Mouse (Mus musculus): ENCODE results near the gene Vamp9. TPM values are rescaled to one million over a fixed set of nuclear protein-coding genes. Genes with fewer than 3 reads are reported as not detected.

Vamp9 gene
- polyA plus RNA-seq, 1 experiment from 2014 or later = 0.40 TPM

DNA sequence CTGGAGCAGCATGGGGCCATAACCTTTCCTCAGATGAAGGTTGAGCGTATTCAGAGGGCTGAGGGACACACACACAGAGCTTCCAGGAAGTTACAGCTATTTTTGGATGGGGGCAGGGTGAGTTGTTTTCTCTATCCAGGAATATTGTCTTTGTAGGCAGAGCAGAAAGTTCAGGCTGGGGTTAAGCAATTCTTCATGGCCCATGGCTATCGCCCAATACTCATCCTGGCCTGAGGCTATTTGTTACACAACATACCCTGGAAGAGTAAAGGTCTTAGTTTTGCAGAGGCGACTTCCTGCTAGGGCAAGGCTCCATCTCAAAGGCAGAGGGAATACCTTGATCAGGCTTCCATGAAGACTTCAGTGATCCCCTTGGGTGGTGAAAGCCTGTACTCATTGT, 88.1 kb downstream of the Vamp9 start:
- WGBS = 62% methylated on average over 3 of the region's 3 CpGs
- Histone ChIP-seq H3K9ac (ENCODE audit: low read length) (no peak overlapping the region), H3K4me2 (ENCODE audit: low read depth, low read length) (no peak overlapping the region), H3K9me3 (ENCODE audit: control insufficient read depth, low read length) (peaks cover 2% of the 10 kb centered on the region), H3K27me3 (ENCODE audit: control insufficient read depth, insufficient read depth, low read depth, low read length) (no peaks in the 10 kb centered on the region), H3K4me1 (replicated peaks; ENCODE audit: control insufficient read depth, insufficient read depth, low read length) (no peaks in the 10 kb centered on the region), H3K36me3 (ENCODE audit: control insufficient read depth, insufficient read depth, low read length) (no peaks in the 10 kb centered on the region), H3K27ac (ENCODE audit: low read length) (no peak overlapping the region), H3K4me3 (ENCODE audit: low read length) (no peak overlapping the region)
- ATAC-seq (ENCODE audit: low read depth) = no peak

DNA sequence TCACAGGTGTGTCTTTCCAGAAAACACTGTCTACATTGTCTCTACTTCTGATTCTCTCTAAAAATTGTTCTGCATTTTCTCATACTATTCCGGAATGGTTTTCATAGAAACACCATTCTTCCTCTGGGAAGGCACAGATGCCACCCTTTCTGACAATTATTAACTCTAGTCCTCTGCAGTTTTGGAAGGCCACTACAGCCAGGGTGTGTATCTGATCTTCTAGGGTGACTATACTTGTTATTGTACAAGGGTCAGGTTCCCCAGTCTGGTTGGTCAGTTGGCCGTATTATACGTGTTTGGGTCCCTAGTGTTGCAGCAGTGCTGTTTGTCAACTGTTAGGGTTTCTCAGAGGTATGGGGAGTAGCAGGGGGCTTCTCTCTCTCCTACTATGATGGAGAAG, 88.6 kb downstream of the Vamp9 start:
- no peaks in the 10 kb centered on the region for H3K4me1 ChIP-seq (replicated peaks; ENCODE audit: control insufficient read depth, insufficient read depth, low read length)
- 93% methylated on average over 3 of the region's 3 CpGs for WGBS
- H3K4me2 ChIP-seq (ENCODE audit: low read depth, low read length) = no peak overlapping the region
- no peak overlapping the region for H3K4me3 ChIP-seq (ENCODE audit: low read length)
- peaks cover 2% of the 10 kb centered on the region for H3K9me3 ChIP-seq (ENCODE audit: control insufficient read depth, low read length)
- H3K27me3 ChIP-seq (ENCODE audit: control insufficient read depth, insufficient read depth, low read depth, low read length) = no peaks in the 10 kb centered on the region
- no peak overlapping the region for H3K9ac ChIP-seq (ENCODE audit: low read length)
- no peak overlapping the region for H3K27ac ChIP-seq (ENCODE audit: low read length)
- no peak for ATAC-seq (ENCODE audit: low read depth)
- no peaks in the 10 kb centered on the region for H3K36me3 ChIP-seq (ENCODE audit: control insufficient read depth, insufficient read depth, low read length)

DNA sequence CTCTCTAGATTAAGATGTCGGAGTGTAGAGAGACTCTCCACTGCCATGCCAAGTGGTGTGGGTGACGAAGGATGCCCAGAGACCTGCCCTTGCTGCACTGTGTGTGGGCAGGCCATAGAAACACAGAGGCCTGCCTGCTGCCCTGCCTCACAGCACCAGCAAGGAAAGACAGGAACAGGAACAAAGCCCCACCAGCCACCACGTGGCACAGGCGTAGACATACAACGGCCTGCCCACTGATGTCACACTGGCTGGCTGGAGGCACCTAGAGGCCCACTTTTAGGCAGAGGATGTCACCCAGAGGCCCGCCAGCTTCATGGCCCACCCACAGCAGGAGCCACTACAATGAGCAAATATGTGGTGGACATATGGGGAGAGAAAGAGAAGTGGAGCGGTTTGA, 94.0 kb downstream of the Vamp9 start:
- 63% methylated on average over 7 of the region's 7 CpGs for WGBS
- Histone ChIP-seq H3K9me3 (ENCODE audit: control insufficient read depth, low read length) (peaks cover 2% of the 10 kb centered on the region), H3K4me2 (ENCODE audit: low read depth, low read length) (no peak overlapping the region), H3K36me3 (ENCODE audit: control insufficient read depth, insufficient read depth, low read length) (no peaks in the 10 kb centered on the region), H3K4me3 (ENCODE audit: low read length) (no peak overlapping the region), H3K9ac (ENCODE audit: low read length) (no peak overlapping the region; the same call in 1 of the 2 replicates), H3K27me3 (ENCODE audit: control insufficient read depth, insufficient read depth, low read depth, low read length) (no peaks in the 10 kb centered on the region), H3K4me1 (replicated peaks; ENCODE audit: control insufficient read depth, insufficient read depth, low read length) (no peaks in the 10 kb centered on the region), H3K27ac (ENCODE audit: low read length) (no peak overlapping the region)
- ATAC-seq (ENCODE audit: low read depth) = no peak

DNA sequence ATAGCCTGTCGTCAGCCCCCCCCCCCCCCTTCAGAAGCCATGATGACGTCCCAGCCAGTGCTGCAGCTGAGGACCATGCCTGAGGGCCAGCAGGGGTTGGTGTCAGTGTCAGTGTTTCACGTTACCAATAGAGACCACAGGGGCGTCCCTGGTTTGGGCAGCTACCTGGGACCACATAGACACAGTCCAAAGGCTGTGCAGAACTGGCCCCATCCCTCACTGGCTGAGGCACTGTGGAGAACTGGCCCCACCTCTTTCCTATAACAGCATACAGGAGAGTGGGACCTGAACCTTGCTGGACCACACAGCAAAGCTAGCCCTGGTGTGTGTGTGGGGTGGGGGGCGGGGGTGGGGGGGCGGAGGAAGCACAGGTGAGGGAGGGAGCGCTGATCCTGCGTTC, 94.4 kb downstream of the Vamp9 start:
- 40% methylated on average over 8 of the region's 8 CpGs for WGBS
- H3K4me2 ChIP-seq (ENCODE audit: low read depth, low read length) = no peak overlapping the region
- H3K9me3 ChIP-seq (ENCODE audit: control insufficient read depth, low read length) = peaks cover 2% of the 10 kb centered on the region
- no peaks in the 10 kb centered on the region for H3K36me3 ChIP-seq (ENCODE audit: control insufficient read depth, insufficient read depth, low read length)
- no peak overlapping the region for H3K4me3 ChIP-seq (ENCODE audit: low read length)
- H3K9ac ChIP-seq (ENCODE audit: low read length) = no peak overlapping the region
- no peak overlapping the region for H3K27ac ChIP-seq (ENCODE audit: low read length)
- no peak for ATAC-seq (ENCODE audit: low read depth)
- no peaks in the 10 kb centered on the region for H3K27me3 ChIP-seq (ENCODE audit: control insufficient read depth, insufficient read depth, low read depth, low read length)
- no peaks in the 10 kb centered on the region for H3K4me1 ChIP-seq (replicated peaks; ENCODE audit: control insufficient read depth, insufficient read depth, low read length)

Other genes with a start within 250 kb of the Vamp9 start
- 17.3 and 18.1 TPM in 2 replicates for gene Rasgef1b, start 177.2 kb upstream of the Vamp9 start, polyA plus RNA-seq (2015; fragmentation: Nextera tagmentation; extraction: Ambion mirVana)
- 44.0 and 52.8 TPM in 2 replicates for gene Hnrnpd, start 72.7 kb downstream of the Vamp9 start, polyA plus RNA-seq (2015; fragmentation: Nextera tagmentation; extraction: Ambion mirVana)
- 1.7 TPM in 2 replicates for gene 4930524J08Rik, start 72.8 kb downstream of the Vamp9 start, polyA plus RNA-seq (2015; fragmentation: Nextera tagmentation; extraction: Ambion mirVana)
- gene Hnrnpdl, start 133.4 kb downstream of the Vamp9 start, polyA plus RNA-seq (2015; fragmentation: Nextera tagmentation; extraction: Ambion mirVana) = 127 and 132 TPM in 2 replicates
- gene Enoph1, start 133.7 kb downstream of the Vamp9 start, polyA plus RNA-seq (2015; fragmentation: Nextera tagmentation; extraction: Ambion mirVana) = 44.6 and 48.7 TPM in 2 replicates